In genomic region chr7:7188191-7188942, GRCm38 (mm10) we compare ENCODE assay signal across 8 mouse cellular contexts. TPM values are rescaled to one million over a fixed set of nuclear protein-coding genes. Genes with fewer than 3 reads are reported as not detected.
DNase-seq lines count a peak whose midpoint lies in the region; ATAC-seq and TF ChIP-seq lines count a peak whose summit lies in the region.

No protein-coding gene starts in this region.

- no peaks in the 10 kb centered on the region for H3K27me3 ChIP-seq in ES-Bruce4 (ENCODE audit: control insufficient read depth, insufficient read depth, low read length, poor library complexity, severe bottlenecking)
- H3K27me3 ChIP-seq in forebrain, embryonic 13.5 days, result no peaks in the 10 kb centered on the region
- no peaks in the 10 kb centered on the region for H3K27me3 ChIP-seq in neural tube, embryonic 15.5 days (replicated peaks)

- intact Hi-C loops in heart, postnatal 36 days (cut with DNase I), result loop anchor here (5.0 kb wide), 1 partner anchor 251 kb away; no protein-coding TSS in a partner anchor

- peak; percentile 97 for ATAC-seq in cerebellum, adult (ENCODE audit: insufficient number of reproducible peaks, low FRiP score, low TSS enrichment)
- ATAC-seq in forebrain, embryonic 13.5 days, result peak; percentile 98
- peak; percentile 97 for ATAC-seq in neural tube, embryonic 15.5 days (ENCODE audit: low FRiP score)

- H3K27ac ChIP-seq in ES-Bruce4 (ENCODE audit: insufficient read depth, low read length), result no peak overlapping the region
- H3K27ac ChIP-seq in forebrain, embryonic 13.5 days, result no peak overlapping the region
- peak overlapping the region; percentile 67; the same call in 1 of the 2 replicates for H3K27ac ChIP-seq in layer of hippocampus, adult 2 months
- peak overlapping the region; percentile 39; the same call in 1 of the 2 replicates for H3K27ac ChIP-seq in neural tube, embryonic 15.5 days (replicated peaks)

- no peaks in the 10 kb centered on the region for H3K36me3 ChIP-seq in ES-Bruce4 (ENCODE audit: control insufficient read depth, insufficient read depth, low read length, poor library complexity, severe bottlenecking)
- H3K36me3 ChIP-seq in forebrain, embryonic 13.5 days (ENCODE audit: poor library complexity, severe bottlenecking), result peaks cover 5% of the 10 kb centered on the region; the same call in 1 of the 2 replicates
- peaks cover 6% of the 10 kb centered on the region for H3K36me3 ChIP-seq in neural tube, embryonic 15.5 days

- peak overlapping the region; percentile 50 for H3K4me2 ChIP-seq in forebrain, embryonic 13.5 days
- peak overlapping the region; percentile 54 for H3K4me2 ChIP-seq in neural tube, embryonic 15.5 days

- peak overlapping the region; percentile 99 for H3K4me3 ChIP-seq in ES-Bruce4 (ENCODE audit: low read depth, low read length)
- peak overlapping the region; percentile 51 for H3K4me3 ChIP-seq in forebrain, embryonic 13.5 days
- H3K4me3 ChIP-seq in layer of hippocampus, adult 2 months, result peak overlapping the region; percentile 70
- H3K4me3 ChIP-seq in lung, adult 2 months (replicated peaks; ENCODE audit: extremely low read depth, low read depth, low read length), result peak overlapping the region; percentile 57
- H3K4me3 ChIP-seq in neural tube, embryonic 15.5 days (replicated peaks), result peak overlapping the region; percentile 53

- no peak for TF ChIP-seq EP300 in ES-Bruce4 (IDR thresholded peaks at IDR 0.05; ENCODE audit: insufficient read depth, low read depth, low read length)

- no peak for TF ChIP-seq POLR2A in ES-Bruce4 (IDR thresholded peaks at IDR 0.05; ENCODE audit: insufficient read depth, low read length)
- TF ChIP-seq POLR2A in lung, adult 2 months (IDR thresholded peaks at IDR 0.05; ENCODE audit: borderline replicate concordance, extremely low read depth, low read depth, low read length), result no peak

- DNase-seq in heart, postnatal 36 days, result peak; percentile 63 to 64
- DNase-seq in layer of hippocampus, adult 2 months (ENCODE audit: low spot score in 2 of 2), result peak; percentile 77 to 78
- peak; percentile 74 for DNase-seq in lung, adult 2 months
- peak; percentile 81 for DNase-seq in testis, postnatal 10 days (ENCODE audit: low spot score)

- H3K4me1 ChIP-seq in ES-Bruce4 (ENCODE audit: control insufficient read depth, insufficient read depth, low read length), result no peaks in the 10 kb centered on the region
- H3K4me1 ChIP-seq in forebrain, embryonic 13.5 days, result no peaks in the 10 kb centered on the region
- H3K4me1 ChIP-seq in lung, adult 2 months (ENCODE audit: control insufficient read depth, insufficient read depth, low read length), result 0 out of 2 replicates have a peak, but pooled peaks cover 3% of the 10 kb centered on the region
- H3K4me1 ChIP-seq in neural tube, embryonic 15.5 days, result peaks cover 5% of the 10 kb centered on the region; the same call in 1 of the 2 replicates

- peak; percentile 85 for TF ChIP-seq CTCF in ES-Bruce4 (IDR thresholded peaks at IDR 0.05; ENCODE audit: low read depth, low read length)
- TF ChIP-seq CTCF in layer of hippocampus, adult 2 months (conservative IDR thresholded peaks at IDR 0.05), result peak; percentile 81
- TF ChIP-seq CTCF in lung, adult 2 months (IDR thresholded peaks at IDR 0.05; ENCODE audit: insufficient read depth, low read length), result peak; percentile 82

- H3K9me3 ChIP-seq in ES-Bruce4 (replicated peaks; ENCODE audit: control insufficient read depth, insufficient read depth, low read length, poor library complexity, severe bottlenecking), result no peaks in the 10 kb centered on the region
- no peaks in the 10 kb centered on the region for H3K9me3 ChIP-seq in forebrain, embryonic 13.5 days (replicated peaks)
- no peaks in the 10 kb centered on the region for H3K9me3 ChIP-seq in neural tube, embryonic 15.5 days (replicated peaks)

- 0 out of 2 replicates have a peak overlapping the region, but pooled peaks have one; percentile 12 for H3K9ac ChIP-seq in ES-Bruce4 (ENCODE audit: low read depth, poor library complexity, severe bottlenecking)
- H3K9ac ChIP-seq in forebrain, embryonic 13.5 days, result no peak overlapping the region
- H3K9ac ChIP-seq in neural tube, embryonic 15.5 days (replicated peaks), result peak overlapping the region; percentile 37; the same call in 1 of the 2 replicates

- 11% methylated on average over 18 of the region's 18 CpGs for WGBS in forebrain, embryonic 13.5 days
- 13% methylated on average over 18 of the region's 18 CpGs for WGBS in lung, adult 2 months
- 12% methylated on average over 18 of the region's 18 CpGs for WGBS in neural tube, embryonic 15.5 days

RNA-seq across cellular contexts. Expression of gene Zfp418, which starts 17.2 kb away (rescaled TPM):
- polyA plus RNA-seq in ES-Bruce4 (2011; ENCODE audit: insufficient read depth, insufficient read length, low read depth, missing spikeins), result 6.5 and 7.4 TPM in 2 replicates
- polyA plus RNA-seq in forebrain, embryonic 13.5 days (2015; fragmentation: Nextera tagmentation; extraction: Ambion mirVana), result 3.6 and 4.0 TPM in 2 replicates
- 1 to 10 TPM; 2.0 TPM for total RNA-seq in heart, postnatal 36 days (2021)
- 1 to 10 TPM; 7.4 to 9.1 TPM for total RNA-seq in layer of hippocampus, adult 2 months (2021)
- polyA plus RNA-seq in lung, adult 2 months (2012; rRNA removed), result 0.66 and 1.1 TPM in 2 replicates
- 2.7 and 3.0 TPM in 2 replicates for polyA plus RNA-seq in neural tube, embryonic 15.5 days (2015; fragmentation: Nextera tagmentation; extraction: Ambion mirVana)

RNA-seq across cellular contexts. Expression of gene Zfp772, which starts 21.4 kb away (rescaled TPM):
- 5.2 and 5.4 TPM in 2 replicates for polyA plus RNA-seq in ES-Bruce4 (2011; ENCODE audit: insufficient read depth, insufficient read length, low read depth, missing spikeins)
- polyA plus RNA-seq in forebrain, embryonic 13.5 days (2015; fragmentation: Nextera tagmentation; extraction: Ambion mirVana), result 8.9 and 10.3 TPM in 2 replicates
- 1 to 10 TPM; 1.0 to 1.7 TPM for total RNA-seq in heart, postnatal 36 days (2021)
- 1 to 10 TPM; 8.4 to 9.5 TPM for total RNA-seq in layer of hippocampus, adult 2 months (2021)
- polyA plus RNA-seq in lung, adult 2 months (2012; rRNA removed), result 1.1 and 2.1 TPM in 2 replicates
- polyA plus RNA-seq in neural tube, embryonic 15.5 days (2015; fragmentation: Nextera tagmentation; extraction: Ambion mirVana), result 8.0 and 8.8 TPM in 2 replicates

RNA-seq across cellular contexts. Expression of gene Zfp773, which starts 51.8 kb away (rescaled TPM):
- 1.9 and 2.2 TPM in 2 replicates for polyA plus RNA-seq in ES-Bruce4 (2011; ENCODE audit: insufficient read depth, insufficient read length, low read depth, missing spikeins)
- polyA plus RNA-seq in forebrain, embryonic 13.5 days (2015; fragmentation: Nextera tagmentation; extraction: Ambion mirVana), result 14.3 and 14.8 TPM in 2 replicates
- total RNA-seq in heart, postnatal 36 days (2021), result under 1 TPM; 0.19 to 0.22 TPM
- total RNA-seq in layer of hippocampus, adult 2 months (2021), result 1 to 10 TPM; 2.0 to 2.3 TPM
- 0.19 and 0.37 TPM in 2 replicates for polyA plus RNA-seq in lung, adult 2 months (2012; rRNA removed)
- 12.4 and 12.8 TPM in 2 replicates for polyA plus RNA-seq in neural tube, embryonic 15.5 days (2015; fragmentation: Nextera tagmentation; extraction: Ambion mirVana)

RNA-seq across cellular contexts. Expression of gene Vmn2r29, which starts 58.8 kb away (rescaled TPM):
- not detected in 2 replicates for polyA plus RNA-seq in ES-Bruce4 (2011; ENCODE audit: insufficient read depth, insufficient read length, low read depth, missing spikeins)
- polyA plus RNA-seq in forebrain, embryonic 13.5 days (2015; fragmentation: Nextera tagmentation; extraction: Ambion mirVana), result 0.28 and 1.1 TPM in 2 replicates
- total RNA-seq in heart, postnatal 36 days (2021), result under 1 TPM; 0.11 to 0.17 TPM
- 1 to 10 TPM; 2.7 TPM for total RNA-seq in layer of hippocampus, adult 2 months (2021)
- 0.17 and 0.56 TPM in 2 replicates for polyA plus RNA-seq in lung, adult 2 months (2012; rRNA removed)
- polyA plus RNA-seq in neural tube, embryonic 15.5 days (2015; fragmentation: Nextera tagmentation; extraction: Ambion mirVana), result 1.1 and 2.3 TPM in 2 replicates

Comparison
In these comparisons a context has a peak if more than half of its experiments do, and no peak if none do; other contexts are left out.
1. H3K27ac ChIP-seq: peak in layer of hippocampus, adult 2 months (single experiment) and neural tube, embryonic 15.5 days (single experiment); none in ES-Bruce4 (single experiment) and forebrain, embryonic 13.5 days (single experiment).
2. Peak in every context shown above with its lines, with median percentiles within 50 percentile points of each other: H3K4me3 ChIP-seq, CTCF ChIP-seq, ATAC-seq and DNase-seq.